Mouse (Mus musculus) liver, embryonic 14.5 days (tissue): Measurements from ENCODE around the gene Gm4450. TPM values are rescaled to one million over a fixed set of nuclear protein-coding genes. Genes with fewer than 3 reads are reported as not detected.
"Not testable (repeated sequence)": the region's sequence is repeated elsewhere in the genome, so short reads cannot be mapped to it uniquely, and the experiment has no call there.

ENCODE experiments used
- ATAC-seq: fragments of 200-750 bp; cut with Nextera tagmentation; 2 replicates; pipeline ENCODE4 v1.8.0; 2017; ENCODE audit warnings: moderate number of reproducible peaks, mild to moderate bottlenecking, moderate library complexity; ENCODE audit not compliant: insufficient read depth
- DNase-seq, 3 experiments: peaks; one replicate each; pipeline ENCODE4 v3.0.0-alpha.2; 2012 to 2013; ENCODE audit warnings: low read depth in 3 of 3, low spot score in 3 of 3
- H3K27ac ChIP-seq: fragments of 300-500 bp; sonication (generic); 2 replicates; pipeline ENCODE4 v1.5.1; 2014; ENCODE audit warnings: moderate library complexity, mild to moderate bottlenecking, control low read depth, inconsistent platforms
- H3K27me3 ChIP-seq: fragments of 300-500 bp; sonication (generic); 2 replicates; pipeline ENCODE4 v1.6.1; 2014; ENCODE audit warnings: mild to moderate bottlenecking, low read length, moderate library complexity; ENCODE audit not compliant: control insufficient read depth, insufficient read depth
- H3K36me3 ChIP-seq: fragments of 300-500 bp; sonication (generic); replicated peaks from 2 replicates; pipeline ENCODE4 v1.6.1; 2014; ENCODE audit warnings: low read depth; ENCODE audit not compliant: control insufficient read depth, insufficient read depth
- H3K4me1 ChIP-seq, 2 experiments: fragments of 200-500 bp in 1 of 2; fragments of 300-500 bp in 1 of 2; sonication (generic) in 1 of 2; replicated peaks; 2 replicates each; pipeline ENCODE4 v1.6.1; 2012 to 2014; ENCODE audit warnings: antibody characterized with exemption in 1 of 2, inconsistent platforms in 1 of 2, low read length in 1 of 2; ENCODE audit not compliant: control insufficient read depth in 2 of 2, insufficient read depth in 2 of 2
- H3K4me2 ChIP-seq: fragments of 300-500 bp; sonication (generic); 2 replicates; pipeline ENCODE4 v1.6.1; 2014; ENCODE audit warnings: low read depth, mild to moderate bottlenecking, control low read depth, moderate library complexity
- H3K4me3 ChIP-seq, 2 experiments: fragments of 200-500 bp in 1 of 2; fragments of 300-500 bp in 1 of 2; sonication (generic) in 1 of 2; 2 replicates each; pipeline ENCODE4 v1.5.1; 2012 to 2014; ENCODE audit warnings: low read depth in 2 of 2, low read length in 2 of 2, mild to moderate bottlenecking in 2 of 2, control low read depth in 1 of 2, inconsistent platforms in 1 of 2, moderate library complexity in 1 of 2; ENCODE audit not compliant: insufficient read depth in 1 of 2
- H3K9ac ChIP-seq: fragments of 300-500 bp; sonication (generic); replicated peaks from 2 replicates; pipeline ENCODE4 v1.6.1; 2014; ENCODE audit warnings: mild to moderate bottlenecking, control low read depth, moderate library complexity
- H3K9me3 ChIP-seq: fragments of 300-500 bp; sonication (generic); 2 replicates; pipeline ENCODE4 v1.6.1; 2016; ENCODE audit warnings: low read length, mixed read lengths; ENCODE audit not compliant: control insufficient read depth
- CTCF ChIP-seq: IDR thresholded peaks from 2 replicates; pipeline ENCODE4 v1.5.1; 2016; ENCODE audit warnings: antibody characterized with exemption, low read depth, control low read depth
- EP300 ChIP-seq: IDR thresholded peaks from 2 replicates; pipeline ENCODE4 v1.6.1; 2016; ENCODE audit warnings: antibody characterized with exemption, low read depth
- WGBS: fragments of 180-500 bp; shearing (Covaris S2); extraction: QIAGEN DNeasy Blood & Tissue Kit; methylation state at CpG from one replicate; pipeline ENCODE4 v1.1.7; 2014; ENCODE audit not compliant: insufficient replicate concordance; 5-methylcytosine and 5-hydroxymethylcytosine counted together
- polyA plus RNA-seq, 2 experiments: library from polyadenylated mRNA; depleted of rRNA in 1 of 2; stranded (reverse) in 1 of 2; unstranded in 1 of 2; fragments of >200 nt; fragmentation: Nextera tagmentation in 1 of 2; extraction: Ambion mirVana in 1 of 2; gene quantifications; 2 replicates each; pipeline versions ENCODE4 v1.2.1 to v1.2.3; 2012 to 2014

Gene Gm4450
- polyA plus RNA-seq, 2 experiments, result not detected

DNA sequence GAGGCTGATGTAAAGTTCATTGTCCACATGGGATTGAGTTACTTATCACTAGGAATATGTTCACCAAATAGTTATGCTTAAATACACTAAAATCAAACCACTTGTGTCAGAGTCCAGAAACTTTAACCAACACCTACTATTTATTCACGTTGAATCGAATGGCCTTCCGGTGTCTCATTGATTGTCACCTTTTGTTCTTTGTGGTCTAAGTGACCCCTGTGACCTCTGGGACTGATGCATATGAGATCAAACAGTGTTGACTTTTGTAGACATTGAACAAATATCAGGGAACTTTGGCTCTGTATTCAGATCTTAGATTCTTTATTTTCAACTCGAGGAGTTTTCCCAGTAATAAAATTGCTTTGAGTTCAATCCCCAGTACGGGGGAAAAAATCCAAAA lies 3.1 kb downstream of the Gm4450 start:
- H3K9ac ChIP-seq, H3K36me3 ChIP-seq, H3K4me3 ChIP-seq, H3K27me3 ChIP-seq, DNase-seq, H3K27ac ChIP-seq, H3K4me2 ChIP-seq, H3K9me3 ChIP-seq, H3K4me1 ChIP-seq: not testable (repeated sequence)
- WGBS, result 51% methylated on average over 5 of the region's 5 CpGs
- ATAC-seq, result peak; percentile 45; the same call in 1 of the 2 replicates

DNA sequence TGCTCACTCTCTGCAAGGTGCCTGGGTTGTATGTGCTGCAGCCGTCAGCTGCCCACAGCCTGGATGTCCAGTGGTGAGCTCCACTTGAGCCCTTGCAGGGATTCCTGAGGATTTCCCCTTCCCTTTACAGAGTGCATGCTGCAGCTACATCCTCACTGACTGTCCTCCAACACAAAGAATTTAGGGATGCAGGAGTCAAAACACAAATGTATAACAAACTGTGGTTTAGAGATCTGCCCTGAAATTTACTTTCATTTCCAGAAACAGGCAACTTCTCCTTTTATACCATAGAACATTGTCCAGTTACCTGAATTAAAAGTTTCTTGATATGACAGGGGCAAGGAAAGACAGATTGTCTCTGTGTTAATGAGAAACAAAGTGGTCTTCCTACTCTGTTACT lies 13.0 kb downstream of the Gm4450 start:
- DNase-seq, H3K4me1 ChIP-seq, H3K27ac ChIP-seq, H3K36me3 ChIP-seq, H3K4me2 ChIP-seq, H3K9me3 ChIP-seq, H3K27me3 ChIP-seq, H3K4me3 ChIP-seq, ATAC-seq, H3K9ac ChIP-seq: not testable (repeated sequence)
- WGBS, result 60% methylated on average over 1 of the region's 1 CpGs

DNA sequence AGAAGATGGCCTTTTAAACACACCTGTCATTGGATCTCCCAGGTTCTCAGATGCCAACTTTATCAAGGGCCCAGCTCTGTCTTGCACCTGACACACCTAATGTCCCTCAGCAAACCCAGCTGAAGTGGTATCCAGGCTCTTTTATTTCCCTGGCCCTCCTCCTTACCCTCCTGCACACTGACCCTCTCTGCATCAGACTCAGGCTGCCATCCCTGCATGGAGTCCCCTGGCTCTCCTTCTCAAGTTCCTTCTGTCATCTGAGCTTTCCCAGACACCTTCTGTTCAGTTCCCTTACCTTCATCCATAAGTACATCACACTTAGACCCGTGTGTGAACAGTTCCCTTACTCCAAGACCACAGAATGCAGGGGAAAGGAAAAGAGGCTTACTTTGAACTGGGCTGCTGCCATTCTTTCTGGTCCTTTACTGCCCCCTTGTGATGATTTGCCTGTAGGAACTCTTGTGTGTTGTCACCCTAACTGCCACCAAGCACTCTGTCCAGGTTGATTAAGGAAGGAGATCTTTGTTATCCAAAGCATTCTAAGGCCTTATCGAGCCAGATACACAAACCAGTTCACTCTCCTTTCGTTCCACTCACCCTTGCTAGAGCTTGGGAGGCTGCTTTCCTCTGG lies 13.7 kb downstream of the Gm4450 start:
- not testable (repeated sequence) for H3K4me2 ChIP-seq, H3K27ac ChIP-seq, H3K4me1 ChIP-seq, H3K36me3 ChIP-seq, DNase-seq, H3K4me3 ChIP-seq, H3K9ac ChIP-seq, ATAC-seq, H3K9me3 ChIP-seq, H3K27me3 ChIP-seq
- 2% methylated on average over 3 of the region's 3 CpGs for WGBS
- peak; percentile 36; the same call in 1 of the 2 replicates for TF ChIP-seq CTCF

DNA sequence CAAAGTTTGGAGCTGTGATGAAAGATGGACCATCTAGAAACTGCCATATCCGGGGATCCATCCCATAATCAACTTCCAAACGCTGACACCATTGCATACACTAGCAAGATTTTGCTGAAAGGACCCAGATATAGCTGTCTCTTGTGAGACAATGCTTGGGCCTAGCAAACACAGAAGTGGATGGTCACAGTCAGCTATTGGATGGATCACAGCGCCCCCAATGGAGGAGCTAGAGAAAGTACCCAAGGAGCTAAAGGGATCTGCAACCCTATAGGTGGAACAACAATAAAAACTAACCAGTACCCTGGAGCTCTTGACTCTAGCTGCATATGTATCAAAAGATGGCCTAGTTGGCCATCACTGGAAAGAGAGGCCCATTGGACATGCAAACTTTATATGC lies 14.7 kb downstream of the Gm4450 start:
- WGBS, result 38% methylated on average over 3 of the region's 3 CpGs
- ATAC-seq, DNase-seq: not testable (repeated sequence)

DNA sequence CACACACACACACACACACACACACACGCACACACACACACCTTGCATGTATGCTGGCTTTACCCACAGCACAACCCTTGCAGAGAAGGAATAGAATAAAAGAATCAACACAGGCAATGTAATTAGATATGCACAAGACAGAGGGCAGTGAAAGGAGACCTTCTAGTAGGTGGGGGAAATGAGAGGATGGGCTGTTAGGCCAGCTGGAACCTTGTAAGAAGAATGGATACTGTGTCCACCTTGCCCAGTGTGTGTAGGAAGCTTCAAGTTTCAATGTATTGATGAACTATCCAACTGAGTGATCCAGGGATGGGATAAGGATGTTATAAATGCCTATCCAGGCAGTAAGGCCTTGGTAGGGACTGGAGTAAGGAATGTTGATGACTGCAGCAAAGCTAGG lies 21.9 kb downstream of the Gm4450 start:
- Histone ChIP-seq H3K36me3 (no peaks in the 10 kb centered on the region), H3K27me3 (peaks cover under 1% of the 10 kb centered on the region), H3K9me3 (no peaks in the 10 kb centered on the region), H3K4me3 (no peak overlapping the region), H3K4me2 (no peak overlapping the region), H3K9ac (no peak overlapping the region), H3K4me1 (no peaks in the 10 kb centered on the region), H3K27ac (no peak overlapping the region)
- DNase-seq (no peak), ATAC-seq (no peak)
- WGBS, result 35% methylated on average over 1 of the region's 1 CpGs
- TF ChIP-seq EP300 (no peak), CTCF (no peak)

More for the DNA sequence above, 14.7 kb downstream of the Gm4450 start:
- not testable (repeated sequence) for H3K4me1 ChIP-seq, H3K27me3 ChIP-seq, H3K36me3 ChIP-seq, H3K27ac ChIP-seq, H3K9me3 ChIP-seq, H3K9ac ChIP-seq, H3K4me2 ChIP-seq, H3K4me3 ChIP-seq
